Mouse (Mus musculus) thymus, postnatal 4 days (tissue): ENCODE data around the gene Cpa1.
A peak's percentile ranks its signal among the peaks of the same experiment; 100 is the strongest.

Experiments
- DNase-seq: peaks from one replicate; pipeline ENCODE4 v3.0.0; 2021

The Cpa1 gene

GRCm38 (mm10) chr6:30638674-30639268 is at the start of gene Cpa1:
Gene Cpa1 (plus strand): TSS chr6:30639218.
- DNase-seq: no peak

GRCm38 (mm10) chr6:30589819-30590218 is 49.2 kb upstream of the Cpa1 start:
- DNase-seq: no peak

GRCm38 (mm10) chr6:30591851-30592404 is 47.1 kb upstream of the Cpa1 start:
- no peak for DNase-seq

- no peak for DNase-seq
Observed at GRCm38 (mm10) chr6:30592417-30592974, 46.5 kb upstream of the Cpa1 start.

- no peak for DNase-seq
Observed at GRCm38 (mm10) chr6:30594364-30594763, 44.7 kb upstream of the Cpa1 start.

GRCm38 (mm10) chr6:30596230-30596898 is 42.7 kb upstream of the Cpa1 start:
- no peak for DNase-seq

- DNase-seq: no peak
Observed at GRCm38 (mm10) chr6:30600033-30600432, 39.0 kb upstream of the Cpa1 start.

- DNase-seq: no peak
Observed at GRCm38 (mm10) chr6:30600995-30601394, 38.0 kb upstream of the Cpa1 start.

GRCm38 (mm10) chr6:30604342-30604867 is 34.6 kb upstream of the Cpa1 start:
- no peak for DNase-seq

GRCm38 (mm10) chr6:30605111-30605510 is 33.9 kb upstream of the Cpa1 start:
- no peak for DNase-seq

- no peak for DNase-seq
Observed at GRCm38 (mm10) chr6:30605672-30606071, 33.3 kb upstream of the Cpa1 start.

- no peak for DNase-seq
Observed at GRCm38 (mm10) chr6:30610710-30611109, 28.3 kb upstream of the Cpa1 start, which contains the start of gene Cpa5. Gene Cpa5 (plus strand): TSS chr6:30611010.

GRCm38 (mm10) chr6:30611212-30611611 is 27.8 kb upstream of the Cpa1 start:
- no peak for DNase-seq

- no peak for DNase-seq
Observed at GRCm38 (mm10) chr6:30614251-30614650, 24.8 kb upstream of the Cpa1 start.

- no peak for DNase-seq
Observed at GRCm38 (mm10) chr6:30615741-30616140, 23.3 kb upstream of the Cpa1 start.

- DNase-seq: no peak
Observed at GRCm38 (mm10) chr6:30616491-30616941, 22.5 kb upstream of the Cpa1 start.

GRCm38 (mm10) chr6:30617020-30617958 is 21.7 kb upstream of the Cpa1 start:
- peak; percentile 27 for DNase-seq

GRCm38 (mm10) chr6:30617959-30618590 is 20.9 kb upstream of the Cpa1 start:
- peak; percentile 21 for DNase-seq

GRCm38 (mm10) chr6:30618735-30619134 is 20.3 kb upstream of the Cpa1 start:
- DNase-seq: no peak

- DNase-seq: no peak
Observed at GRCm38 (mm10) chr6:30619606-30620005, 19.4 kb upstream of the Cpa1 start.

- DNase-seq: no peak
Observed at GRCm38 (mm10) chr6:30620591-30620990, 18.4 kb upstream of the Cpa1 start.

- DNase-seq: no peak
Observed at GRCm38 (mm10) chr6:30620994-30621393, 18.0 kb upstream of the Cpa1 start.
